Mouse (Mus musculus): ENCODE results near the gene Tmem178b. TPM values are rescaled to one million over a fixed set of nuclear protein-coding genes. Genes with fewer than 3 reads are reported as not detected.

Gene Tmem178b
- polyA plus RNA-seq, 1 experiment = 0.11 TPM

- WGBS = 82% methylated on average over 4 of the region's 4 CpGs
Observed at GRCm38 (mm10) chr6:39990772-39991171, 117.7 kb downstream of the Tmem178b start.

GRCm38 (mm10) chr6:39991922-39992321 is 118.9 kb downstream of the Tmem178b start:
- 59% methylated on average over 6 of the region's 6 CpGs for WGBS
- Histone ChIP-seq H3K27ac (ENCODE audit: insufficient read depth, low read length) (no peak overlapping the region), H3K27me3 (ENCODE audit: control insufficient read depth, insufficient read depth, low read length) (no peaks in the 10 kb centered on the region), H3K36me3 (ENCODE audit: control insufficient read depth, insufficient read depth, low read length) (no peaks in the 10 kb centered on the region), H3K4me1 (ENCODE audit: control insufficient read depth, insufficient read depth, insufficient read length) (no peaks in the 10 kb centered on the region), H3K4me3 (ENCODE audit: extremely low read depth, insufficient read depth, insufficient read length) (no peak overlapping the region)
- DNase-seq (ENCODE audit: low read depth in 1 of 2, low spot score in 2 of 2) = no peak
- no peak for TF ChIP-seq CTCF (IDR thresholded peaks at IDR 0.05; ENCODE audit: extremely low read depth, insufficient read depth, insufficient read length, insufficient replicate concordance)
- no peak for TF ChIP-seq POLR2A (IDR thresholded peaks at IDR 0.05; ENCODE audit: low read depth, low read length)

More at GRCm38 (mm10) chr6:39990772-39991171, 117.7 kb downstream of the Tmem178b start:
- no peak overlapping the region for H3K4me3 ChIP-seq (ENCODE audit: extremely low read depth, insufficient read depth, insufficient read length)
- no peak for DNase-seq (ENCODE audit: low read depth in 1 of 2, low spot score in 2 of 2)
- H3K27ac ChIP-seq (ENCODE audit: insufficient read depth, low read length) = no peak overlapping the region
- TF ChIP-seq CTCF (IDR thresholded peaks at IDR 0.05; ENCODE audit: extremely low read depth, insufficient read depth, insufficient read length, insufficient replicate concordance) = no peak
- TF ChIP-seq POLR2A (IDR thresholded peaks at IDR 0.05; ENCODE audit: low read depth, low read length) = no peak
- H3K4me1 ChIP-seq (ENCODE audit: control insufficient read depth, insufficient read depth, insufficient read length) = no peaks in the 10 kb centered on the region
- no peaks in the 10 kb centered on the region for H3K36me3 ChIP-seq (ENCODE audit: control insufficient read depth, insufficient read depth, low read length)
- no peaks in the 10 kb centered on the region for H3K27me3 ChIP-seq (ENCODE audit: control insufficient read depth, insufficient read depth, low read length)

GRCm38 (mm10) chr6:40006006-40006765 is 133.1 kb downstream of the Tmem178b start:
- H3K27me3 ChIP-seq (ENCODE audit: control insufficient read depth, insufficient read depth, low read length) = no peaks in the 10 kb centered on the region
- no peak overlapping the region for H3K27ac ChIP-seq (ENCODE audit: insufficient read depth, low read length)
- no peak for TF ChIP-seq POLR2A (IDR thresholded peaks at IDR 0.05; ENCODE audit: low read depth, low read length)
- no peak for TF ChIP-seq CTCF (IDR thresholded peaks at IDR 0.05; ENCODE audit: extremely low read depth, insufficient read depth, insufficient read length, insufficient replicate concordance)
- WGBS = 83% methylated on average over 11 of the region's 11 CpGs
- H3K4me3 ChIP-seq (ENCODE audit: extremely low read depth, insufficient read depth, insufficient read length) = no peak overlapping the region
- no peaks in the 10 kb centered on the region for H3K4me1 ChIP-seq (ENCODE audit: control insufficient read depth, insufficient read depth, insufficient read length)
- H3K36me3 ChIP-seq (ENCODE audit: control insufficient read depth, insufficient read depth, low read length) = no peaks in the 10 kb centered on the region
- DNase-seq (ENCODE audit: low read depth in 1 of 2, low spot score in 2 of 2) = no peak

GRCm38 (mm10) chr6:40008166-40008907 is 135.3 kb downstream of the Tmem178b start:
- WGBS = 61% methylated on average over 3 of the region's 3 CpGs
- TF ChIP-seq POLR2A (IDR thresholded peaks at IDR 0.05; ENCODE audit: low read depth, low read length) = no peak
- no peak for TF ChIP-seq CTCF (IDR thresholded peaks at IDR 0.05; ENCODE audit: extremely low read depth, insufficient read depth, insufficient read length, insufficient replicate concordance)
- no peaks in the 10 kb centered on the region for H3K27me3 ChIP-seq (ENCODE audit: control insufficient read depth, insufficient read depth, low read length)
- no peak overlapping the region for H3K4me3 ChIP-seq (ENCODE audit: extremely low read depth, insufficient read depth, insufficient read length)
- no peak for DNase-seq (ENCODE audit: low read depth in 1 of 2, low spot score in 2 of 2)
- no peaks in the 10 kb centered on the region for H3K36me3 ChIP-seq (ENCODE audit: control insufficient read depth, insufficient read depth, low read length)
- no peaks in the 10 kb centered on the region for H3K4me1 ChIP-seq (ENCODE audit: control insufficient read depth, insufficient read depth, insufficient read length)
- no peak overlapping the region for H3K27ac ChIP-seq (ENCODE audit: insufficient read depth, low read length)

GRCm38 (mm10) chr6:40009718-40010117 is 136.6 kb downstream of the Tmem178b start:
- TF ChIP-seq POLR2A (IDR thresholded peaks at IDR 0.05; ENCODE audit: low read depth, low read length) (no peak), CTCF (IDR thresholded peaks at IDR 0.05; ENCODE audit: extremely low read depth, insufficient read depth, insufficient read length, insufficient replicate concordance) (no peak)
- Histone ChIP-seq H3K36me3 (ENCODE audit: control insufficient read depth, insufficient read depth, low read length) (no peaks in the 10 kb centered on the region), H3K27me3 (ENCODE audit: control insufficient read depth, insufficient read depth, low read length) (no peaks in the 10 kb centered on the region), H3K4me1 (ENCODE audit: control insufficient read depth, insufficient read depth, insufficient read length) (no peaks in the 10 kb centered on the region), H3K27ac (ENCODE audit: insufficient read depth, low read length) (no peak overlapping the region), H3K4me3 (ENCODE audit: extremely low read depth, insufficient read depth, insufficient read length) (no peak overlapping the region)
- no peak for DNase-seq (ENCODE audit: low read depth in 1 of 2, low spot score in 2 of 2)
- 76% methylated on average over 3 of the region's 3 CpGs for whole genome bisulfite sequencing

- 89% methylated on average over 5 of the region's 5 CpGs for WGBS
- Histone ChIP-seq H3K36me3 (ENCODE audit: control insufficient read depth, insufficient read depth, low read length) (no peaks in the 10 kb centered on the region), H3K27me3 (ENCODE audit: control insufficient read depth, insufficient read depth, low read length) (no peaks in the 10 kb centered on the region), H3K4me3 (ENCODE audit: extremely low read depth, insufficient read depth, insufficient read length) (no peak overlapping the region), H3K4me1 (ENCODE audit: control insufficient read depth, insufficient read depth, insufficient read length) (no peaks in the 10 kb centered on the region), H3K27ac (ENCODE audit: insufficient read depth, low read length) (no peak overlapping the region)
- TF ChIP-seq CTCF (IDR thresholded peaks at IDR 0.05; ENCODE audit: extremely low read depth, insufficient read depth, insufficient read length, insufficient replicate concordance) (no peak), POLR2A (IDR thresholded peaks at IDR 0.05; ENCODE audit: low read depth, low read length) (no peak)
- DNase-seq (ENCODE audit: low read depth in 1 of 2, low spot score in 2 of 2) = no peak
Observed at GRCm38 (mm10) chr6:40011066-40011465, 138.0 kb downstream of the Tmem178b start.
